Mouse (Mus musculus): ENCODE results near the gene Nek5.

DNA sequence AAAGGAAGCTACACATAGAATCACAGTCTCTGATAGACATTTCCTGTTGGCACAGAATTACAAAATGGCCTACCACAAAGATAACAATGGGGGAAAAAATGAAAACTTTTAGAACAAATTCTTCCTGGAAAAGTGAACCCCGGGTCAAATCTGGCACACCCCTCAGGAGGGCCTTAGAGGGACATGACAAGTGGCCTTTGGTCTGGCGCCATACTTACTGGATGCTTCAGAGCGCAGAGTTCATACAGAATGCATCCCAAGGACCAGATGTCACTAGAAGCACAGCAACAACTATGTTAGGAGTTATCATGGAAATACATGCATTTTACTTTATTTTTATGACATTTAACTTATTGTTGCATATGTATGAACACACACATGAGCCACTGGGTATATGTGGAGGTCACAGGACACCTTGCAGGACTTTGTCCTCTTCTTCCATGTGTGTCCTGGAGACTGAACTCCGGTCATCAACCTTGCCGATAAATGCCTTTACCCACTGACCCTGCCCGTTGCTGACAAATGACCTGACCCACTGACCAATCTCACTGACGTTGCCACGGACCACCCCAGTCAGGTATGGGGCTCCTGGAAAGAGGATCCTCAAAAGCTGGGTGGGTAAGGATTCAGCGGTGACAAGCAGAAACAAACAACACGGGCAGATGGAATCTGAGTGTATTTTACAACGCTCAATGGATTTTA lies 24.9 kb upstream of the Nek5 start:
- TF ChIP-seq CTCF (IDR thresholded peaks at IDR 0.05; ENCODE audit: low read depth) = no peak
- no peak for TF ChIP-seq EP300 (IDR thresholded peaks at IDR 0.05; ENCODE audit: low read depth)
